Mouse (Mus musculus): ENCODE measurements around the gene Rapgef3. TPM values are rescaled to one million over a fixed set of nuclear protein-coding genes. Genes with fewer than 3 reads are reported as not detected.

Gene Rapgef3
- polyA plus RNA-seq, 1 experiment = not detected

DNA sequence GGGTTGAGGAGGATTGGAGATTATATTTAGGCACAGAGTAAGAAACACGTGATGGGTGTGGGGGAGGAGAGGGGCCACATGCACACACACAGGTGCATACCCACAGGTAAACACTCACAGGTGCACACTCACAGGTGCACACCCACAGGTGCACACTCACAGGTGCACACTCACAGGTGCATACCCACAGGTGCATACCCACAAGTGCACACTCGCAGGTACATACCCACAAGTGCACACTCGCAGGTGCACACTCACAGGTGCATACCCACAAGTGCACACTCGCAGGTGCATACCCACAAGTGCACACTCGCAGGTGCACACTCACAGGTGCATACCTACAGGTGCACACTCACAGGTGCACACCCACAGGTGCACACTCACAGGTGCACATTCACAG, 42.6 kb upstream of the Rapgef3 start:
- H3K4me3 ChIP-seq (replicated peaks) = no peak overlapping the region

DNA sequence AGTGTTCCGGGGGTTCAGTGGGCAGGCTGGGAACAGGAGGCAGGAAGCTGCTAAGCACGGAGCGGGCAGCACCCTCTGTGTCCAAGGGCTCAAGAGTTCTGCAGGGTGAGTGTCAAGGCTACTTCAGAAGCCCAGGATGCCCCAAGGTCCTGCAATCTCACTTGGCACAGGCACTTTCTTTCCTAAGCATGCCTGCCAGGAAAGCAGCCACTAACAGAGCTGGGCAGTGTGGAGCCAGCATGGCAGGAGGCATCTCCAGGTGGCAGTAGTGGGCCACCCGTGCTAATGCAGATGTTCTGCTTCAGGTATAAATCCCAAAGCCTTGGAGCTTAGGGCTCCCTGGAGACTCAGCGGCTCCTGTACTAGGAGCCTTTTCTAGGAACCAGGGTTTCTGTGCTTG, 42.2 kb upstream of the Rapgef3 start:
- TF ChIP-seq GATA1 (IDR thresholded peaks at IDR 0.05; ENCODE audit: low read length) (no peak), TAL1 (IDR thresholded peaks at IDR 0.05; ENCODE audit: low read length) (no peak)
- Histone ChIP-seq H3K9me3 (ENCODE audit: control insufficient read depth, low read length) (no peaks in the 10 kb centered on the region), H3K4me1 (ENCODE audit: control insufficient read depth) (peaks cover 6% of the 10 kb centered on the region), H3K27me3 (ENCODE audit: control insufficient read depth) (no peaks in the 10 kb centered on the region), H3K4me3 (replicated peaks) (no peak overlapping the region), H3K36me3 (ENCODE audit: control insufficient read depth) (peaks cover 20% of the 10 kb centered on the region)

More for the DNA sequence above, 42.6 kb upstream of the Rapgef3 start:
- Histone ChIP-seq H3K27me3 (ENCODE audit: control insufficient read depth) (no peaks in the 10 kb centered on the region), H3K36me3 (ENCODE audit: control insufficient read depth) (peaks cover 20% of the 10 kb centered on the region), H3K4me1 (ENCODE audit: control insufficient read depth) (peaks cover 10% of the 10 kb centered on the region), H3K9me3 (ENCODE audit: control insufficient read depth, low read length) (no peaks in the 10 kb centered on the region)
- TF ChIP-seq TAL1 (IDR thresholded peaks at IDR 0.05; ENCODE audit: low read length) (no peak), GATA1 (IDR thresholded peaks at IDR 0.05; ENCODE audit: low read length) (no peak)

DNA sequence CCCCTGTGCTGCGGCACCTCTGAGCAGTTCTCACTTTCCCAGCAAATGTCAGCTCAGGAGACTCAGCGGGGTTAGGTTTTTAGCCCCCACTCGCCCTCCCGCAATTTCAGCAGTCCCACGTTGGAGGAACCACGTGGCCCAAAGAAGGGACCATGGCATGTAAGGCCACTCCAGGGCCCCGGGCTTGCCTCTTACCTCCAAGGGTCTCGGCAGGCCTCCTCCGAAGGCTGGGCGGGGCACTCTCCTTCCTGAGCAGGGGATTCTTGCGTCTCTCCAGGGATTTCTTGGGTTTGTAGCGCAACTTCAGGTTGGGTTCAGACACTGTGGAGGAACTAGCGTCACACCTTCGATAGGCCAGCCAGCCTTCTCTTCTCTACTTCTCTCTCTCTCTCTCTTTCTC, 41.4 kb upstream of the Rapgef3 start:
- peaks cover 20% of the 10 kb centered on the region for H3K36me3 ChIP-seq (ENCODE audit: control insufficient read depth)
- no peaks in the 10 kb centered on the region for H3K27me3 ChIP-seq (ENCODE audit: control insufficient read depth)

DNA sequence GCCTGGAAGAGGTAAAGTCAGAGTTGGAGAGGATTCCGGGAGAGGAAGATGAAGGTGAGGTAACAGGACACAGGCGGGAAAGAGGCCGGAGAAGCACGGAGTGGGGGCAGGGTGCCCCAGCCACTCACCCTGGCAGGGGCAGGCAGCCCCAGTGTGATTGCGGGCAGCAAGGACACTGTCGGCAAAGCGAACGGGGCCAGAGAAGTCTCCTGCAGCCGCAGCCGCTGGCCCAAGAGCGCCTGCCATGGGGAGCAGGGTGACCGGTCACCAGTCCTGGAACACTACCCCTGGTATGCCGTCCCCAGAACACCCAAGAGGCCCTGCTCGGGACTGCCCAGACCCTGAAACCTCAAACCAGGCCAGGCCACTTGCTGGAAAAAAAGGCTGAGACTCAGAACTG, 40.8 kb upstream of the Rapgef3 start:
- Histone ChIP-seq H3K9me3 (ENCODE audit: control insufficient read depth, low read length) (no peaks in the 10 kb centered on the region), H3K4me1 (ENCODE audit: control insufficient read depth) (no peaks in the 10 kb centered on the region; the same call in 1 of the 2 replicates), H3K4me3 (replicated peaks) (no peak overlapping the region), H3K36me3 (ENCODE audit: control insufficient read depth) (peaks cover 20% of the 10 kb centered on the region), H3K27me3 (ENCODE audit: control insufficient read depth) (no peaks in the 10 kb centered on the region)
- TF ChIP-seq GATA1 (IDR thresholded peaks at IDR 0.05; ENCODE audit: low read length) (no peak), TAL1 (IDR thresholded peaks at IDR 0.05; ENCODE audit: low read length) (no peak)

More for the DNA sequence above, 41.4 kb upstream of the Rapgef3 start:
- H3K4me1 ChIP-seq (ENCODE audit: control insufficient read depth) = no peaks in the 10 kb centered on the region; the same call in 1 of the 2 replicates
- TF ChIP-seq TAL1 (IDR thresholded peaks at IDR 0.05; ENCODE audit: low read length) = no peak
- no peak for TF ChIP-seq GATA1 (IDR thresholded peaks at IDR 0.05; ENCODE audit: low read length)
- H3K4me3 ChIP-seq (replicated peaks) = no peak overlapping the region
- H3K9me3 ChIP-seq (ENCODE audit: control insufficient read depth, low read length) = no peaks in the 10 kb centered on the region

DNA sequence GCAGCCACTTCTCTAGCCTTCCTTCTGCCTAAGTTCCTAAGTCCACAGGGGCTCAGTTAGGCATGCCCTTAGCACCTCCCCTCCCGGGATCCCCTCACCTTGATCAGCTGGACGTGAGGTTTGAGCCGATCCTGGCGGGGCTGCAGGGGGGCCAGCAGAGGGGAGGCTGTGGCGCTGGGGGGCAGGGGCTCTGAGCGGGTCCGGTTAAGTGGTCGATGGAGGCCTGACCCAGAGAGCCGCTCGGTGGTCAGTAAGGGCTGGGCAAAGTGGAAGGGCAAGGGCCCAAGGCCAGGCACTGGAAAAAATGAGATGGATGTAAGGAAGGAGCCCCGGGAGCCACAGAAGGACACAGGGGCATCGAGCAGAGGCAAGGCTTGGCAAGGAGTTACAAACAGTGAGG, 40.1 kb upstream of the Rapgef3 start:
- Histone ChIP-seq H3K36me3 (ENCODE audit: control insufficient read depth) (peaks cover 20% of the 10 kb centered on the region), H3K4me3 (replicated peaks) (no peak overlapping the region), H3K4me1 (ENCODE audit: control insufficient read depth) (no peaks in the 10 kb centered on the region), H3K9me3 (ENCODE audit: control insufficient read depth, low read length) (no peaks in the 10 kb centered on the region), H3K27me3 (ENCODE audit: control insufficient read depth) (no peaks in the 10 kb centered on the region)
- TF ChIP-seq GATA1 (IDR thresholded peaks at IDR 0.05; ENCODE audit: low read length) = no peak
- TF ChIP-seq TAL1 (IDR thresholded peaks at IDR 0.05; ENCODE audit: low read length) = no peak

DNA sequence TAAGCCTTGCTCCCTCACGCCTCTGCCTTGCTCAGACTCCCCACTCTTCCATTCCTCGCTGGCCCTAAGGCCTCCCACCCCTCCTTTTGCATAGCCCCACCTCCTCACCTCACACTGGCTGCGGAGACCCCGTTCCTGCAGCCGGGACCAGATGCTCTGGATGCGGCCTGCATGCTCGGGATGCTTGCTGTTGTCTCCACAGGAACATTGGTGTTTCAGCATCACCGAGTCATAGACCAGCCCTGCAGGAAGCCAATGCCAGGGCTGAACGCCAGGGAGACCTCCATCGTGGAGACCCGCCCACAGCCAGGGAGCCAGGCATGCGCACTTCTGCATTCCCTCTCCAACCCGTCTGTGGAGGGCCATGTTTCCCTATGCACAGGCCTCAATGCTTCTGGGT, 34.8 kb upstream of the Rapgef3 start:
- H3K4me3 ChIP-seq (replicated peaks) = no peak overlapping the region
- no peaks in the 10 kb centered on the region for H3K9me3 ChIP-seq (ENCODE audit: control insufficient read depth, low read length)
- no peaks in the 10 kb centered on the region; the same call in 1 of the 2 replicates for H3K4me1 ChIP-seq (ENCODE audit: control insufficient read depth)
- H3K36me3 ChIP-seq (ENCODE audit: control insufficient read depth) = peaks cover 21% of the 10 kb centered on the region
- no peaks in the 10 kb centered on the region for H3K27me3 ChIP-seq (ENCODE audit: control insufficient read depth)
- TF ChIP-seq TAL1 (IDR thresholded peaks at IDR 0.05; ENCODE audit: low read length) = no peak
- TF ChIP-seq GATA1 (IDR thresholded peaks at IDR 0.05; ENCODE audit: low read length) = no peak

DNA sequence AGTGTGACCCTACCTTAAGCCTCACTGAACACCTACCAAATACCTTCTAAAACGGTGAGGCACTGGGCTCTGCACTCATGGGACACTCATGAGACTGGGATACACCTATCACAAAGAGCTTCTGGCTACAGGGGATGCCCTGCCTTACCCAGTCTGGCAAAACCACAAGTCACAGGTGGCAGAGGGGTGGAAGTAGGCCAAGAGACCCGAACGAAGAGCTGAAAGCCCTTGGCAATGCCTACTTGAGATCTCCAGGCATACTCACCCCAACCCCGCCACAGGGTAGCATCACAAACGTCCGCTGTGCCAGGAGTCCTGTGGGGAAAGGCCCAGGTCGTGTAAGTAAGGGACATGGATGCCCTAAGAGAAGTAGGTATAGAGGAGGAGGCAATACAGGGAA, 34.0 kb upstream of the Rapgef3 start:
- H3K4me1 ChIP-seq (ENCODE audit: control insufficient read depth) = no peaks in the 10 kb centered on the region; the same call in 1 of the 2 replicates
- H3K4me3 ChIP-seq (replicated peaks) = no peak overlapping the region
- H3K9me3 ChIP-seq (ENCODE audit: control insufficient read depth, low read length) = no peaks in the 10 kb centered on the region
- peaks cover 23% of the 10 kb centered on the region for H3K36me3 ChIP-seq (ENCODE audit: control insufficient read depth)
- TF ChIP-seq TAL1 (IDR thresholded peaks at IDR 0.05; ENCODE audit: low read length) = no peak
- TF ChIP-seq GATA1 (IDR thresholded peaks at IDR 0.05; ENCODE audit: low read length) = no peak
- no peaks in the 10 kb centered on the region for H3K27me3 ChIP-seq (ENCODE audit: control insufficient read depth)

DNA sequence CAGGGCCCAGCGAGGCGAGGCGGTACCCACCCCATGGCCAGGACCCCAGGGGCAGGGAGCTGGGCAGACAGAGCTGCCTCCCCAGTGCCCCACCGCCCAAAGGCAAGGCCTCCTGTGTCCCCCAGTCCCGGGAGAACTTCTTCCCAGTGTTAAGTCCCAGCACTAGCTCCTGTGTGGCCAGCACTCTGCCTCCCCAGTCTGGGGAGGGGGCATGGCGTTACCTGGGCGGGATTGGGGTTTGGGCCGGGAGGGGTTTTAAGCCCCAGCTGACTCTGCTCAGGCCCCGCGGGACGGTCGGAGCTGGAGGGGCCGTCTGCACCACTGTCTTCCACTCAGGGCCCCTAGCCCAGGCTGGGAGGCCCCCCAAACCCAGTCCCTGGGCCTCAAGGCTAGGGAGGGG, 33.1 kb upstream of the Rapgef3 start:
- Histone ChIP-seq H3K4me3 (replicated peaks) (no peak overlapping the region), H3K9me3 (ENCODE audit: control insufficient read depth, low read length) (no peaks in the 10 kb centered on the region), H3K27me3 (ENCODE audit: control insufficient read depth) (no peaks in the 10 kb centered on the region), H3K4me1 (ENCODE audit: control insufficient read depth) (no peaks in the 10 kb centered on the region; the same call in 1 of the 2 replicates), H3K36me3 (ENCODE audit: control insufficient read depth) (peaks cover 30% of the 10 kb centered on the region)
- no peak for TF ChIP-seq TAL1 (IDR thresholded peaks at IDR 0.05; ENCODE audit: low read length)
- TF ChIP-seq GATA1 (IDR thresholded peaks at IDR 0.05; ENCODE audit: low read length) = no peak

DNA sequence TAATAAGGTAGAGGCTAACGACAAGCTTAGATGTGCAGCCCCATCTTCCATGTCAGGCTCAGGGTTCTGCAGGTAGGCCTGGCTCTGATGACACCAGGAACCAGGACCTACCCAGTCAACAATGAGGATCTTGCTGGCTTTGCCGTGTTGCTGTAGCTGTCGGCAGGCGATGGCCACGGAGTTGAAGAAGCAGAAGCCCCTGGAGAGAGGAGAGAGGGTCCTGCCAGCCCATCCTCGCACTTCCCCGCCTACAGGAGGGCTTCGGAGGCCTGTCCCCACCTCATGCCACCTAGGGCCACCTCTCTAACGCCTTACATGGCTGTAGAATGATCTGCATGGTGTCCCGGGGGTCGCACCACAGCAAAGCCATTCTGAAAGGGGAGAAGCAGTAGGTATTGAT, 31.7 kb upstream of the Rapgef3 start:
- Histone ChIP-seq H3K4me3 (replicated peaks) (no peak overlapping the region), H3K4me1 (ENCODE audit: control insufficient read depth) (no peaks in the 10 kb centered on the region; the same call in 1 of the 2 replicates), H3K27me3 (ENCODE audit: control insufficient read depth) (no peaks in the 10 kb centered on the region), H3K36me3 (ENCODE audit: control insufficient read depth) (peaks cover 41% of the 10 kb centered on the region), H3K9me3 (ENCODE audit: control insufficient read depth, low read length) (no peaks in the 10 kb centered on the region; the same call in 1 of the 2 replicates)
- TF ChIP-seq TAL1 (IDR thresholded peaks at IDR 0.05; ENCODE audit: low read length) (no peak), GATA1 (IDR thresholded peaks at IDR 0.05; ENCODE audit: low read length) (no peak)

DNA sequence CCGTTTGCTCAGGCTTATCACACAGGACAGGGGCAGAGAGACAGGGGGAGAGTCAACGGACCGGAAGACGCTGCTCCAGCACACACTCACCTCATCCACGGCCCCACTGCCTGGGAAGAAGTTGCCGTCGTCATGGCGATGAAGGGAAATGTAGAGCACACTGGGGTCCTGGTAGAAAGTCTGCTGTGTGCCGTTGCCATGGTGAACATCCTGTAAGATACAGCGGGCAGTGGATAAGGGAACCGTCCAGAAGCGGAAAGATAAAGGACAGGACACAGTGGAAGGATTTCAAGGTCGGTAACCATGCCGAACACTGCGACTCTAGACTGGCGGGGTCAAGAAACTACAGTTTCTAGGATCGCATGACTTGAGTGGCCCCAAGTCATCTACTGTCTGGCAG, 30.4 kb upstream of the Rapgef3 start:
- no peaks in the 10 kb centered on the region; the same call in 1 of the 2 replicates for H3K4me1 ChIP-seq (ENCODE audit: control insufficient read depth)
- no peak overlapping the region for H3K4me3 ChIP-seq (replicated peaks)
- peaks cover 4% of the 10 kb centered on the region; the same call in 1 of the 2 replicates for H3K9me3 ChIP-seq (ENCODE audit: control insufficient read depth, low read length)
- no peaks in the 10 kb centered on the region for H3K27me3 ChIP-seq (ENCODE audit: control insufficient read depth)
- TF ChIP-seq GATA1 (IDR thresholded peaks at IDR 0.05; ENCODE audit: low read length) (no peak), TAL1 (IDR thresholded peaks at IDR 0.05; ENCODE audit: low read length) (no peak)
- H3K36me3 ChIP-seq (ENCODE audit: control insufficient read depth) = peaks cover 55% of the 10 kb centered on the region
